Mouse (Mus musculus) hindbrain, embryonic 16.5 days (tissue): ENCODE data around the gene 4930524B15Rik. TPM values are rescaled to one million over a fixed set of nuclear protein-coding genes. Genes with fewer than 3 reads are reported as not detected.

Source experiments
- ATAC-seq: fragments of 200-750 bp; cut with Nextera tagmentation; 2 replicates; pipeline ENCODE4 v1.8.0; 2017; ENCODE audit warnings: moderate TSS enrichment, moderate library complexity
- H3K27ac ChIP-seq: fragments of 300-500 bp; sonication (generic); 2 replicates; pipeline ENCODE4 v1.5.1; 2014; ENCODE audit warnings: low read depth, mild to moderate bottlenecking, control low read depth, low read length, moderate library complexity
- H3K27me3 ChIP-seq: fragments of 300-500 bp; sonication (generic); replicated peaks from 2 replicates; pipeline ENCODE4 v1.6.1; 2014; ENCODE audit warnings: low read length; ENCODE audit not compliant: control insufficient read depth, insufficient read depth
- H3K36me3 ChIP-seq: fragments of 300-500 bp; sonication (generic); 2 replicates; pipeline ENCODE4 v1.6.1; 2014; ENCODE audit warnings: mild to moderate bottlenecking, low read length, moderate library complexity, mixed read lengths; ENCODE audit not compliant: control insufficient read depth, insufficient read depth
- H3K4me1 ChIP-seq: fragments of 300-500 bp; sonication (generic); 2 replicates; pipeline ENCODE4 v1.6.1; 2014; ENCODE audit warnings: low read depth, low read length; ENCODE audit not compliant: control insufficient read depth, insufficient read depth
- H3K4me2 ChIP-seq: fragments of 300-500 bp; sonication (generic); 2 replicates; pipeline ENCODE4 v1.6.1; 2014; ENCODE audit warnings: mild to moderate bottlenecking, low read length, control low read depth, moderate library complexity
- H3K4me3 ChIP-seq: fragments of 300-500 bp; sonication (generic); 2 replicates; pipeline ENCODE4 v1.5.1; 2014; ENCODE audit warnings: mild to moderate bottlenecking, low read length, control low read depth, moderate library complexity
- H3K9ac ChIP-seq: fragments of 300-500 bp; sonication (generic); 2 replicates; pipeline ENCODE4 v1.6.1; 2014; ENCODE audit warnings: low read depth, mild to moderate bottlenecking, control low read depth, low read length, moderate library complexity
- H3K9me3 ChIP-seq: fragments of 300-500 bp; sonication (generic); 2 replicates; pipeline ENCODE4 v1.6.1; 2014; ENCODE audit warnings: mild to moderate bottlenecking, low read length, moderate library complexity; ENCODE audit not compliant: control insufficient read depth
- WGBS: fragments of 180-500 bp; shearing (Covaris S2); extraction: QIAGEN DNeasy Blood & Tissue Kit; methylation state at CpG from one replicate; pipeline ENCODE4 v1.1.7; 2014; 5-methylcytosine and 5-hydroxymethylcytosine counted together
- polyA plus RNA-seq: library from polyadenylated mRNA; unstranded; fragments of >200 nt; fragmentation: Nextera tagmentation; extraction: Ambion mirVana; gene quantifications from 2 replicates; pipeline ENCODE4 v1.2.1, GENCODE M21; 2015

The 4930524B15Rik gene
- polyA plus RNA-seq, 1 experiment from 2014 or later, result 0.49 TPM

DNA sequence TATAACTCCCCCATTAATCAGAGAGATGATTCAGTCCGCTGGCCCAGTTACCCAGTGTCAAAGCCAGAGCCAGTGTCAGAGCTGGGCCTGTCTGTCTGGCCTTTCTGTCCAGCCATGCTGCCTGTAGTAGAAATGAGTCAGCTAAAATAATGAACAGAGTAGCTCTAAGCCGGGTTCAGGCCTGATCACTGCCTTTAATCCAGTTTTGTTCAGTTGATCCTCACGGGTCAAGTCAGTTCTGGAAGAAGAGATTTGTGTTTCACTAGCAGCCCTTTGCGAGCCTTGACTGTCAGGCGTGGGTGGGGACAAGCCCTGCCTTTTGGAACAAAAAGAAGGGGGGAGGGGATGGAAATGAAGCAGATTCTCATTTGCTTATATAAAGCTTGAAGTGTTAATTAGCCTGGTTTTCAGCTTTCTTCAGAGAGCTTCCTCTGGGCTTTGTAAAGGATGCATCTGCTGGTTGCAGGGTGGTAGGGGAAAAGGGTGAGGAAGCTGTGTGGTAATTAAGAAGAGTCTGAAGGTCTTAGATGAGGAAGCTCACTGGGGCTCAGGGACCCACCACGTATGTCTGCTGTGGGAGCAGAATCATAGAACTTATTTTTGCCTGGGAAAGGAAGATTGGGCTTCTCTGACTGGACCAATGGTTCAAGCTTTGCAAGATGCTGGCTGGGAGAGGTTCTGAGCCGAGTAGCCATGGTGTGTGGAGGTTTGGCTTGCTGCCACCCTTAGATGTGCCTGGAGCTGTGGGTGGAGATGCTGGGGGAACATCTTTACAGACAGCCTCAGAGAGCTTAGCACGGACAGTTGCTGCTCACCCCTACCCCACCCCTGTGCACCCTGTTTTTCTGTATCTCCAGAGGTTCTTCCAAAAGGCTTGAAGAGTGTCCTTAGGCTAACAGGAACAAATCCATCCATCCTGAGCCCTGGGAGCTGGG is 54.9 kb downstream of the 4930524B15Rik start:
- H3K4me3 ChIP-seq, result no peak overlapping the region
- ATAC-seq, result peak; percentile 50
- no peaks in the 10 kb centered on the region for H3K9me3 ChIP-seq
- peaks cover 27% of the 10 kb centered on the region for H3K4me1 ChIP-seq
- no peak overlapping the region for H3K9ac ChIP-seq
- no peaks in the 10 kb centered on the region for H3K27me3 ChIP-seq
- H3K36me3 ChIP-seq, result peaks cover 10% of the 10 kb centered on the region
- peak overlapping the region; percentile 76 for H3K27ac ChIP-seq
- WGBS, result 15% methylated on average over 8 of the region's 8 CpGs
- peak overlapping the region; percentile 10; the same call in 1 of the 2 replicates for H3K4me2 ChIP-seq

DNA sequence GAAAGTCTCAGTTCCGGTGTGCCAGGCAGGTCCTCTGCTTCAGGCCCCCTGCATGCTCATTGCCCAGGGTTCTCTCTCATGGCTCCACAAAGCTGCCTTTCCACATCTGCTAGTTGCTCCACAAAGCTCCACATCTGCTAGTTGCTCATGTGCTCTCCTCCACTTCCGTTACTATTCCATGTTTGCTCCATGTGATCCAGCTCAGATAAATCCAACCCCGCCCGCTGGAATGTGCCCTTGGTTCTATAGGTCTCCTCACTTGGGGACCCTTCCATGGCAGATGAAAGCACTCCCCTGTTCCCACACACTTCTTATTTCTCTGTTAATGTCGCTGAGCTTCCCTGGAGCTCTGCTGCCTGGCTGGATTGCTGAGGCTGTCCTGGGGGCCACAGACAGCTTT is 61.2 kb downstream of the 4930524B15Rik start:
- Histone ChIP-seq H3K27me3 (no peaks in the 10 kb centered on the region), H3K27ac (peak overlapping the region; percentile 78), H3K4me2 (no peak overlapping the region), H3K36me3 (peaks cover 6% of the 10 kb centered on the region), H3K9ac (no peak overlapping the region), H3K4me1 (peaks cover 48% of the 10 kb centered on the region), H3K4me3 (no peak overlapping the region), H3K9me3 (no peaks in the 10 kb centered on the region)
- 44% methylated on average over 5 of the region's 5 CpGs for WGBS
- no peak for ATAC-seq

DNA sequence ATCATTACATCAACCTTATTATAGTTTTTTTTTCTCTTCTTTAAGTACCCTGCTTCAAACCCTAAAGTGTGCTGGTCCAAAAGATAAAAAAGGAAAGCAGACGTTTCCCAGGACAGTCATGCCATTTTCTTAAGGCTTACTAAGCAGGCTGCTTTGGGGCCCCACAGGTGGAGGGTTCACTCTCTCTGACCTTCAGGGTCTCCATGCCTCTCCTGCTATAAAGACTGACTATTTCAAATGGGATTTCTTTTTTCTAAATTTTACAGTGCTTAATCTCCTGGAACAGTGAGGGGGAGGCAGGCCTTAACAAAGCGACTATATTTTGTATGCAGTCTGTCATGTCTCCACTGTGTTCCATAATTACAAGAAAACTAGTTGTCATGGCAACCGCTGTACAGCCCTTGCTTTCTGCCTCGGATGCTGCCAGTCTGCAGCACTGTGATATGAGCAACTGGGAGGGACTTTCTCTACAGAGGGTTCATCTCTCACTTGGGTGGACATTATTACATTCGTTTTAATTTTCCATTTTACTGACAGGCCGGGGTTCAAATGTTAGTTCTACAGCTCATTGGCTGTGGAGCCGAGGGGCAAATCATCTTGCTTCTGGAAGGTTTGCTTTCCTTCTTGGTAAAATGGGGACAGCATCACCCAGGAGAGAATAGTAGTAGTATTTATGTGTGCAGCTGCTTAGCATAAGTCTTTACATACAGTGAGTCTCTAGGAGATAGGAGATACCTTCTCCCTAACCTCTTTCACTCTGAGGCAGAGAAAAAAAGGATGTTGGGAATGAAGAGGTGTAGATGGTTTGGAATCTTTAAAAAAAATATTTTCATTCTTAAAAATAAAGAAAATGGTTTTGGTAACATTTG is 62.3 kb downstream of the 4930524B15Rik start:
- ATAC-seq, result peak; percentile 92
- Histone ChIP-seq H3K36me3 (peaks cover 2% of the 10 kb centered on the region; the same call in 1 of the 2 replicates), H3K4me1 (peaks cover 49% of the 10 kb centered on the region), H3K9me3 (no peaks in the 10 kb centered on the region), H3K27me3 (no peaks in the 10 kb centered on the region), H3K9ac (no peak overlapping the region), H3K4me3 (no peak overlapping the region), H3K4me2 (peak overlapping the region; percentile 34), H3K27ac (peak overlapping the region; percentile 78)
- 23% methylated on average over 7 of the region's 7 CpGs for WGBS

- H3K4me1 ChIP-seq, result peaks cover 47% of the 10 kb centered on the region
- ATAC-seq, result no peak
- WGBS, result 88% methylated on average over 3 of the region's 3 CpGs
Observed at GRCm38 (mm10) chr11:32028605-32029004, 63.2 kb downstream of the 4930524B15Rik start.

More at GRCm38 (mm10) chr11:32028605-32029004, 63.2 kb downstream of the 4930524B15Rik start:
- no peaks in the 10 kb centered on the region for H3K27me3 ChIP-seq
- H3K9ac ChIP-seq, result no peak overlapping the region
- no peak overlapping the region for H3K4me2 ChIP-seq
- H3K9me3 ChIP-seq, result no peaks in the 10 kb centered on the region
- peaks cover 2% of the 10 kb centered on the region; the same call in 1 of the 2 replicates for H3K36me3 ChIP-seq
- H3K27ac ChIP-seq, result peak overlapping the region; percentile 49
- no peak overlapping the region for H3K4me3 ChIP-seq

Other genes starting within 250 kb of the 4930524B15Rik start
- gene Cpeb4, start 93.4 kb upstream of the 4930524B15Rik start, polyA plus RNA-seq, result 14.5 and 17.9 TPM in 2 replicates
- gene Nsg2, start 34.9 kb downstream of the 4930524B15Rik start, polyA plus RNA-seq, result 530 and 557 TPM in 2 replicates
- gene Il9r, start 234.7 kb downstream of the 4930524B15Rik start, polyA plus RNA-seq, result not detected in 2 replicates
- gene Snrnp25, start 239.8 kb downstream of the 4930524B15Rik start, polyA plus RNA-seq, result 45.6 and 49.9 TPM in 2 replicates